Mouse (Mus musculus) hindbrain, embryonic 10.5 days (tissue): ENCODE data around the gene Mrpl20. TPM values are rescaled to one million over a fixed set of nuclear protein-coding genes. Genes with fewer than 3 reads are reported as not detected.

Source experiments
- DNase-seq: peaks from one replicate; pipeline ENCODE4 v3.0.0-alpha.2; 2017; ENCODE audit warnings: low spot score
- H3K27ac ChIP-seq: fragments of 300-500 bp; sonication (generic); 2 replicates; pipeline ENCODE4 v1.5.1; 2016; ENCODE audit warnings: mild to moderate bottlenecking, moderate library complexity
- H3K27me3 ChIP-seq: fragments of 300-500 bp; sonication (generic); 2 replicates; pipeline ENCODE4 v1.6.1; 2016; ENCODE audit warnings: mild to moderate bottlenecking; ENCODE audit not compliant: poor library complexity, insufficient read depth, severe bottlenecking
- H3K36me3 ChIP-seq: fragments of 300-500 bp; sonication (generic); 2 replicates; pipeline ENCODE4 v1.6.1; 2016; ENCODE audit warnings: mild to moderate bottlenecking, moderate library complexity
- H3K4me1 ChIP-seq: fragments of 300-500 bp; sonication (generic); replicated peaks from 2 replicates; pipeline ENCODE4 v1.6.1; 2016; ENCODE audit warnings: mild to moderate bottlenecking
- H3K4me3 ChIP-seq: fragments of 300-500 bp; sonication (generic); 2 replicates; pipeline ENCODE4 v1.5.1; 2016; ENCODE audit warnings: mild to moderate bottlenecking, moderate library complexity
- H3K9me3 ChIP-seq: fragments of 300-500 bp; sonication (generic); 2 replicates; pipeline ENCODE4 v1.6.1; 2016; ENCODE audit warnings: mild to moderate bottlenecking, moderate library complexity
- WGBS: fragments of 180-500 bp; shearing (Covaris S2); methylation state at CpG from one replicate; pipeline ENCODE4 v1.1.7; 2016; 5-methylcytosine and 5-hydroxymethylcytosine counted together
- polyA plus RNA-seq: library from polyadenylated mRNA; unstranded; fragments of >200 nt; fragmentation: Nextera tagmentation; extraction: Ambion mirVana; gene quantifications from 2 replicates; pipeline ENCODE4 v1.2.1, GENCODE M21; 2016

The Mrpl20 gene
- polyA plus RNA-seq, 1 experiment from 2014 or later = 252 TPM

DNA sequence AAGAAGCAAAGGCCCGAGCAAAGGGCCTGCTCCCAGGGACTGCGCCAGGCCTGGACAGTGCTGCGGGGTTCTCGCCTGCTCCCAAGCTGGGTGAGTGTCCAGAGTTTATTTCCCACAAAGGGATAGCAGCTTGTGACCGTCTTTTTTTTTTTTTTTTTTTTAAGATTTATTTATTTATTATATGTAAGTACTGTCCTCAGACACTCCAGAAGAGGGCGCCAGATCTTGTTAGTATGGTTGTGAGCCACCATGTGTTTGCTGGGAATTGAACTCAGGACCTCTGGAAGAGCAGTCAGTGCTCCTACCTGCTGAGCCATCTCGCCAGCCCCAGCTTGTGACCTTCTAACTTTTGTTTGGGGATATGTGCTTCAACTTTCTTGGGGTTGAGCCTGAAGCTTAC is 18.3 kb downstream of the Mrpl20 start:
- DNase-seq = no peak
- H3K4me1 ChIP-seq = no peaks in the 10 kb centered on the region
- no peaks in the 10 kb centered on the region for H3K27me3 ChIP-seq
- peaks cover 100% of the 10 kb centered on the region for H3K36me3 ChIP-seq
- no peaks in the 10 kb centered on the region for H3K9me3 ChIP-seq
- 81% methylated on average over 7 of the region's 7 CpGs for WGBS
- no peak overlapping the region for H3K27ac ChIP-seq
- no peak overlapping the region for H3K4me3 ChIP-seq

DNA sequence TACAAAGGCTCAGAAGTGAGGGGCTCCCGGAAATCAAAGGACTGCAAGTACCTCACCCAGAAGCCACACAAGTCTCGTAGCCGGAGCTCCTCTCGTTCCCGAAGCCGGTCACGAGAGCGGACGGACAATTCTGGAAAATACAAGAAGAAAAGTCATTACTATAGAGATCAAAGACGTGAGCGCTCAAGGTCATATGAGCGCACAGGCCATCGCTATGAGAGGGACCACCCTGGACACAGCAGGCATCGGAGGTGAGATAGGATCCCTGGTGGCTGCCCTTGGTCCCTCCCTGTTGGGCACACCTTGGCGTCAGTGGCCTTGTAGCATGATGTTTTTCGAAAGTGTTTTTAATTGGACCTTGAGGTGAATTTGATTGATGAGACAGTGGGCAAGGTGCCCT is 20.8 kb downstream of the Mrpl20 start:
- Histone ChIP-seq H3K27me3 (no peaks in the 10 kb centered on the region), H3K9me3 (no peaks in the 10 kb centered on the region), H3K4me1 (no peaks in the 10 kb centered on the region), H3K27ac (no peak overlapping the region), H3K36me3 (peaks cover 100% of the 10 kb centered on the region), H3K4me3 (no peak overlapping the region)
- 96% methylated on average over 16 of the region's 16 CpGs for WGBS
- no peak for DNase-seq

GRCm38 (mm10) chr4:155829866-155830265 is 27.2 kb downstream of the Mrpl20 start:
- DNase-seq = no peak
- H3K9me3 ChIP-seq = no peaks in the 10 kb centered on the region
- H3K36me3 ChIP-seq = peaks cover 62% of the 10 kb centered on the region
- H3K27ac ChIP-seq = no peak overlapping the region
- H3K27me3 ChIP-seq = no peaks in the 10 kb centered on the region
- 97% methylated on average over 4 of the region's 4 CpGs for WGBS
- H3K4me3 ChIP-seq = no peak overlapping the region
- H3K4me1 ChIP-seq = peaks cover 30% of the 10 kb centered on the region

DNA sequence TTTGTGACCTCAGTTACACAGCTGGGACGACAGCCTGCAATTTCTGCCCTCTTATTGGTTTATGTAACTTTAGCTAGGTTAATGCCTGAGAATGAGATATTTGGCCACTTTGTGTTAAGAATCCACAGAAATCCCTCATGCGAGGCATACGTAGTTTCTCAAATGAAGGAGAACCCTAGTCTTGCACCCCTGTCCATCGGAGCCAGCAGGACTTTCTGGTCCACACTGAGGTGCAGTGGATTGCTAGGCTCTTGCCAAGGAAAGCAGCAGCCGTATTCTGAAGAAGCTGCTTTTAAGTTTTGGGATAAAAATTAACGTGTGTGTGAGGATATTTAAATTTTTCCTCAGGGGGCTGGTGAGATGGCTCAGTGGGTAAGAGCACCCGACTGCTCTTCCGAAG is 27.9 kb downstream of the Mrpl20 start:
- Histone ChIP-seq H3K4me1 (peaks cover 30% of the 10 kb centered on the region), H3K9me3 (no peaks in the 10 kb centered on the region), H3K27me3 (no peaks in the 10 kb centered on the region), H3K36me3 (peaks cover 61% of the 10 kb centered on the region), H3K4me3 (peak overlapping the region; percentile 98), H3K27ac (no peak overlapping the region; the same call in 1 of the 2 replicates)
- 57% methylated on average over 8 of the region's 8 CpGs for WGBS
- no peak for DNase-seq

DNA sequence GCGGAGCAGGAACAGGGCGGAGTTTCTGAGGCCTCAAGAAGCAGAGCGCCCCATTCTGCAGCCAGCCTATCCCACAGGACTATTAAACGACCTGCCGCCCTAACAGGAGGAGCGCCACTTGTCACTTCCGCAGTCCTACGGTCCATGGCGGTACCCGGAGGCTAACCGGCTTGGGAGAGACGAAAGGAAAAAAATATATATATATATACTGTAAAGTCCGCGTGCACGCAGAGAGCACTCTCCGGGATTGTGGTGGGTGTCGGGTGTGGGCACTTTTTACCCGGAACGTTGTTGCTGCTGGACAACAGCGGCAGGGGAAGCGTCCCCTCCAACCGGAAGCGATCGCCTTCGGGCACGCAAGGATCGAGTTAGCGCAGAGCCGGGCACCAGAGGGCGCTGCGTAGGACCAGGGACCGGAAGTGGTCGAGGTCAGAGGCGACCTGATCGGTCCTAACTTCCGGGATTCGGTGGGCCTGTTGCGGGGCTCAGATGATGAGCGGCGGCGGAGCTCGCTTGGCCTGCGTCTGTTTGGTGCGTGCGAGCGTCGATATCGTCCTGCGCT is 28.6 kb downstream of the Mrpl20 start, which contains the start of gene Aurkaip1:
Gene Aurkaip1, plus strand, starts transcription at position 68 of the 562 bp plus-strand sequence.
- peak within 1 kb of the TSS; percentile 92 for H3K27ac ChIP-seq
- WGBS = under 1% methylated on average over 49 of the region's 49 CpGs

GRCm38 (mm10) chr4:155831831-155832230 is 29.2 kb downstream of the Mrpl20 start:
- H3K27me3 ChIP-seq = no peaks in the 10 kb centered on the region
- 2% methylated on average over 25 of the region's 25 CpGs for WGBS

More for the DNA sequence above, 28.6 kb downstream of the Mrpl20 start, which contains the start of gene Aurkaip1:
- Histone ChIP-seq H3K4me3 (peak within 1 kb of the TSS; percentile 98), H3K27me3 (no peaks in the 10 kb centered on the region), H3K4me1 (peaks cover 30% of the 10 kb centered on the region), H3K36me3 (peaks cover 54% of the 10 kb centered on the region), H3K9me3 (no peaks in the 10 kb centered on the region)
- peak; percentile 97 for DNase-seq

GRCm38 (mm10) chr4:155832321-155832720 is 29.6 kb downstream of the Mrpl20 start:
- 52% methylated on average over 10 of the region's 10 CpGs for WGBS
- H3K36me3 ChIP-seq = peaks cover 43% of the 10 kb centered on the region
- no peak for DNase-seq
- peak overlapping the region; percentile 92 for H3K27ac ChIP-seq
- H3K9me3 ChIP-seq = no peaks in the 10 kb centered on the region
- H3K4me1 ChIP-seq = peaks cover 30% of the 10 kb centered on the region
- H3K4me3 ChIP-seq = peak overlapping the region; percentile 98
- H3K27me3 ChIP-seq = no peaks in the 10 kb centered on the region

More at GRCm38 (mm10) chr4:155831831-155832230, 29.2 kb downstream of the Mrpl20 start:
- Histone ChIP-seq H3K36me3 (peaks cover 48% of the 10 kb centered on the region), H3K4me1 (peaks cover 30% of the 10 kb centered on the region), H3K9me3 (no peaks in the 10 kb centered on the region), H3K4me3 (peak overlapping the region; percentile 98), H3K27ac (peak overlapping the region; percentile 92)
- DNase-seq = no peak

DNA sequence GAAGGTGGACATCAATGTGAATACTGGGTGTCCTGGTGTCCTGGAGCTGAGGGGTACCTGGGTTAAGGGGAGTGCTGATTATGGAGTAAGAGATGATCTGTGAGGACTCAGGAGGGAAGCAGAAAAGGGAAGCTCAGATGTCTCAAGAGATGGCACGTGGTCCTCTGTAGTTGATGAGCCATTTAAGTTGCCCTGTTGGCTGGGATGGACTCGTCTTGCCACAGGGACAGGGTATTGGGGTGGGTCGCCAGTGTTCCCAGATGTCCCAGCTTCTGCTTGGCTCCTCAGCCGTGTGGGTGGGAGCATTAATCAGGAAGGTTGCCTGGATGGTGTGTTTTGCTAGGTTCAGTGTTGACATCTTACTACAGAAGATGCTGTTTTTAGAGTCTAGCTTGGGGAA is 30.6 kb downstream of the Mrpl20 start:
- Histone ChIP-seq H3K27ac (no peak overlapping the region), H3K27me3 (no peaks in the 10 kb centered on the region), H3K4me3 (no peak overlapping the region), H3K4me1 (peaks cover 32% of the 10 kb centered on the region), H3K9me3 (no peaks in the 10 kb centered on the region), H3K36me3 (peaks cover 34% of the 10 kb centered on the region)
- WGBS = 87% methylated on average over 4 of the region's 4 CpGs
- no peak for DNase-seq

DNA sequence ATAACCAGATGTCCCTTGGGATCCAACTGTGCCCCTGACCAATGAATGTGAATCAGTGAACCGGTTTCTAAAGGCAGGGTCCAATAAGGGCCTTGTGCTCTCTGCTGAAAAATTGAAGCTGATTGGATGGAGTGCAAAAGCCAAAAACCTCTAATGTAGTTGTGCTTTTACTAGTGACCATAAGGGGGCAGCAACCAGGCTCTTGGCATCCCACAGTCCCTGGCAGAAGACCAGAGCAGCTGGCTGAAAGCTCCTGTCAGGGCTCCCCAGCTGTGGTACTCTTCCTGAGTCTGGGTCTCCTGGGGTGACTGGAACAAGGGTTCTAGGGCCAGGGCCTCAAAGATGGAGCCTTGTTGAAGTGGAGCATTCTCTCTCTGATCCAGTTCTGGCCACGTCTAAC is 31.2 kb downstream of the Mrpl20 start:
- peaks cover 38% of the 10 kb centered on the region for H3K4me1 ChIP-seq
- no peaks in the 10 kb centered on the region for H3K9me3 ChIP-seq
- peak; percentile 76 for DNase-seq
- 0 out of 2 replicates have a peak overlapping the region, but pooled peaks have one; percentile 45 for H3K27ac ChIP-seq
- peak overlapping the region; percentile 29 for H3K4me3 ChIP-seq
- 45% methylated on average over 2 of the region's 2 CpGs for WGBS
- no peaks in the 10 kb centered on the region for H3K27me3 ChIP-seq
- H3K36me3 ChIP-seq = peaks cover 31% of the 10 kb centered on the region

DNA sequence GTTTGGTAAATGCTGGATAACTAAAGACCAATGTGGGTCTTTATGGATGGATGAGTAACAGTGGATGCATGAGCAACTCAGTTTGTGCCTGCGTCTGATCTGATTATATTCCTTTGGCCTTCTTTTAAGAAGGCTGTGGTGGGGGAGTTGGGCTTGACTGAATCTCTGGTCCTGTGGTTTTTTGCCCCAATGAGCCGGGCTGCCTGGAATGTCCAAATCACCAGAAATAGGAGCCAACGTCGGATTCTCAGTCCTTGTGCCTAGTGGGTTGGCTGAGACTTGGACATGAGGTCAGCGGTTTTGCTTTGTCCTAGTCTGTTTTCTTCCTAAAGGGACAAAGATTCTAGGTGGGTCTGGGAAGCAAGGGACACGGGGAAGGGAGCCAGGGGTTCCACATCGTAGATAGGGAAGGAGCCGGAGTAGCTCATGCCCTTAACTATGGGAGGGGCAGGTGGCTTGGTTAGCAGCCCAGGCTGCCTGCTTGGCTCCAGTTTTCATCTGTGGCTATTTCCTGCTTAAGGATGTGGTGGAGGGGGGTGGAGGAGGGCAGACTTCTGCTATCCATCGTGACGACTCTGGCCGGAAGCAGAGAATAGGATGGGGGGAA is 34.8 kb downstream of the Mrpl20 start:
- peaks cover 58% of the 10 kb centered on the region for H3K4me1 ChIP-seq
- H3K9me3 ChIP-seq = no peaks in the 10 kb centered on the region
- DNase-seq = no peak
- 82% methylated on average over 11 of the region's 11 CpGs for WGBS
- no peak overlapping the region for H3K27ac ChIP-seq
- H3K36me3 ChIP-seq = peaks cover 31% of the 10 kb centered on the region
- no peak overlapping the region for H3K4me3 ChIP-seq
- H3K27me3 ChIP-seq = peaks cover 21% of the 10 kb centered on the region

DNA sequence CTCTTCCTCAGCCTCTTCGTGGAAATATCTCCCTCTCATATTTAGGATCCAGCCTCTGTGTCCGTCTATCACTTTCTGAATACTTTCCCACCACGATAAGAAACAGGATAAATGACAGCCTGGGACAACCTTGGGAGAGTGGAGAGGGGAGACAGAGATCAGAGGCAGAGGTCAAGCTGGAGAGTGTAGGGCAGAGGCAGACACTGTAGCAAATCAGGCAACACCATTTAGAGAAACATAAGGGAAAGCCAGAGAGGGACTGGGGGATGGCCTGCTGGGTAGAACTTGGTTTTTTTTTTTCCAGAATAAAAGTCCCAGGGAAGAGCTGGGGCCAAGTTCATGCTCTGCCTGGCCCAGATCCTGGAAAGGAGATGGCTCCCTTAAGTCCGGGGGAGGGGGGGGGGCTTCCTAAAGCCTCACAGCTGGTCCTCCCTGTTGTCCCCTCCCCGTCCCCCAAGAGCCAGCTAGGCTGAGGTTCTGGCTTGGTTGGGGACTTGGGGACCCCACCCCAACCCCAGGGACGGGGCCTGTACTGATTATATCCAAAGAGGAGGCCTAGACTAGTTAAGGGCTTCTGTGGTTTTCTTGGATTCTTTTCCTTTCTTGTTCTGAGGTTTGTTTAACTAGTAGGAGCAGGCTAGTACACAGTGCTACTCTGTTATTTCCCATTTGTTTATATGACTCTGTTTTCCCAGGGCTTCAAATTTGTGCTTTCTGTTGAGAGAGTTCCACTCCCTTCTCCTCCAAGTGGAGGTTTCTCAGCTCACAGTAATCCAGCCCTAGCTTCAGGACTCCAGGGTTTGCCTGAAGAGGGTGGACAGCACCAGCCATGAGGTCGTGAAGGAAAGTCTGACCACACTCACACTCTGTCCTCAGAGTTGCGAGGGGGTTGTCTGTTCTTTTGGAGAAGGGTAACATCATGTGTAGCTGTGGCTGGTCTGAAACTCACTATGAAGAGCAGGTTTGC is 35.8 kb downstream of the Mrpl20 start:
- no peaks in the 10 kb centered on the region for H3K9me3 ChIP-seq
- H3K27me3 ChIP-seq = peaks cover 24% of the 10 kb centered on the region
- peak overlapping the region; percentile 88 for H3K27ac ChIP-seq
- no peak for DNase-seq
- 56% methylated on average over 8 of the region's 8 CpGs for WGBS
- 0 out of 2 replicates have a peak overlapping the region, but pooled peaks have one; percentile 57 for H3K4me3 ChIP-seq
- peaks cover 48% of the 10 kb centered on the region for H3K4me1 ChIP-seq
- H3K36me3 ChIP-seq = peaks cover 31% of the 10 kb centered on the region

DNA sequence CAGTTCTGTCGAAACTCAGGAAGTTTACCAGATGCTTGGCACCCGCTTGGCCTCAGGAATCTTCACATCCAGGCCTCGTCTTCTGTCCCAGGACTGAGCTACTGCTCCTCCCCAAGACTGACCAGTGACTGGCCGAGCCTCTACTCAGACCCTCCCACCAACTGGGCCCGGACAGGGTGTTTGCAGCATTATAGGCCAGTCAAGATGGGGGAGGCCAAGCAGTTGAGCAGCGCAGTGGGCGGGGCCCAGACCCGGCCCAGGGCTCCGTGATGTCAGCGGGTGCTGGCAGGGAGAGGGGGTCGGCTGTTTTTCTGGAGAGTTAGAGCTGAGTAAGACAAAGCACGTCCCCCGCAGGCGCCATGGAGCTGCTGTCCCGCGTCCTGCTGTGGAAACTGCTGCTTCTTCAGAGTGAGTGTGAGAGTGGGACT is 36.8 kb downstream of the Mrpl20 start, which contains the start of gene Mxra8:
Gene Mxra8, plus strand, starts transcription at position 198 of the 428 bp plus-strand sequence.
- Histone ChIP-seq H3K27me3 (peaks cover 24% of the 10 kb centered on the region), H3K36me3 (peaks cover 32% of the 10 kb centered on the region), H3K27ac (peak within 1 kb of the TSS; percentile 88), H3K4me3 (peak within 1 kb of the TSS; percentile 57), H3K9me3 (no peaks in the 10 kb centered on the region), H3K4me1 (peaks cover 40% of the 10 kb centered on the region)
- WGBS = 1% methylated on average over 16 of the region's 16 CpGs
- peak; percentile 89 for DNase-seq
